Mouse (Mus musculus): ENCODE data around the gene Map4k2.

DNA sequence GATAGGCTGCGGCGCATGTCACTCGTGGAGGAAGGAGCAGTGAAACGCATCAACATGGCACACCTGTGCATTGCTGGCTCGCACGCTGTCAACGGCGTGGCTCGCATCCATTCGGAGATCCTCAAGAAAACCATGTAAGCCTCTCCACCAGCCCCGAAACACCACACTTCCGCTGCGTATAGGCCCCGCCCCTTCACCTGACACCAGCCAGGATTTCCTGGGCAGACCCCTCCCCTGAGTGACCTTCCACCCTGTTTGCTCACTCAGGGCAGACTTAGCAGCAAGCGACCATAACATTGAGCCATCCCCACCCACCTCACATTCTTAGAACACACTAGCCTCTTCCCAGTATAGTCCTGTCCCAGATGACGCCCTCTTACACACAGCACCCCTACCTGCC, 48.9 kb downstream of the Map4k2 start:
- TF ChIP-seq CTCF (IDR thresholded peaks at IDR 0.05 in 2 of 3, conservative IDR thresholded peaks at IDR 0.05 in 1 of 3; ENCODE audit: control insufficient read depth in 1 of 3, insufficient read depth in 1 of 3, low read depth in 2 of 3, low read length in 3 of 3, poor library complexity in 1 of 3, severe bottlenecking in 1 of 3), result no peak
- TF ChIP-seq RCOR1 (IDR thresholded peaks at IDR 0.05; ENCODE audit: low read depth, low read length), result no peak
